Mouse (Mus musculus) Patski (cell line): ENCODE data around the gene Gm10188. TPM values are rescaled to one million over a fixed set of nuclear protein-coding genes. Genes with fewer than 3 reads are reported as not detected.

ENCODE experiments used
- ATAC-seq: fragments of 100-300 bp; one replicate; pipeline ENCODE4 v1.8.0; 2021
- CTCF ChIA-PET: fragments of 350-600 bp; sonication (Branson Sonifier 250); formaldehyde crosslinking; loops from one replicate; lab custom pipeline; 2022; ENCODE audit warnings: inconsistent platforms; lab: Charles Lee
- POLR2A ChIA-PET: fragments of 350-600 bp; sonication (Branson Sonifier 250); formaldehyde crosslinking; loops from one replicate; lab custom pipeline; 2022; ENCODE audit warnings: antibody characterized with exemption, inconsistent platforms; lab: Charles Lee
- DNase-seq: peaks from one replicate; pipeline ENCODE4 v3.0.0-alpha.2; 2011; ENCODE audit warnings: low read depth, low spot score
- H3K27me3 ChIP-seq: fragments of 371-371 bp; one replicate; pipeline ENCODE4 v1.5.1; 2021
- CTCF ChIP-seq: fragments of 100-300 bp; IDR thresholded peaks from one replicate; pipeline ENCODE4 v1.5.1; 2021
- in situ Hi-C: fragments of 300-500 bp; cut with MboI; formaldehyde crosslinking; loops from 3 replicates; pipeline ENCODE4 v1.11.1; 2018; ENCODE audit warnings: low pct_unique_long_range_greater_than_20kb, mixed read lengths
- polyA plus RNA-seq: library from polyadenylated mRNA; unstranded; gene quantifications from one replicate; pipeline ENCODE4 v1.2.3, GENCODE M21; 2021

The Gm10188 gene
- polyA plus RNA-seq, 1 experiment from 2014 or later = 0.22 TPM

DNA sequence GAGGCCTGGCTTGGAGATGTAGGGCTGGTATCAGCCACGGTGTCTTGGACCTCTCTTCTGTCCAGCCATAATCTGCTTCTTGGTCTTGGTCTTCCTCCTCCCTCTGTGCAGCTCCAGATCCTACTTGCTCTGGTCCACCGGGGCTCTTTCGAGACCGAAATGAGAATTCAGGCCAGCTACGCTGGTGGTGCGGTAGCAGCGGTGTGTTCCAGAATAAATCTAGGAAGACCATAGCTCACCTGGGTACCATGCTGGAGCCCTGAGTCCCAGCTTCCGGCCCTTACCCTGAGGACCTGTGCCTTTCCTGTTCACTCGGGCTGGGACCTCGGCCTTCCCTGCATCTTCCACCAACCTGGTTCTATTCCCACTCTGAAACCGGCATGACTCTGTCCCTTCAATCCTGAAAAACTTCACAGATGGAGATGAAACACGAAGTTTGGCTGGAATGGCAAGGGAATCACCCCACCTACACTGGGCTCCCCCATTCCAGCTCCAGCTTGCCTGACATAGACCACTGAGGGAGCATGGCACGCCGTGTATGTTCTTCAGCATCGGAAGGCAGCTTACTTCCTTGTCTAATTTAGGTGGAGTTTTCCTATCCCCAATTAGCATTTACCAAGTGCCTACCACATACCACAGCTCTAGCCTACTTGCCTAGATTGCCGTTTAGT, 31.0 kb downstream of the Gm10188 start:
- POLR2A ChIA-PET = no interaction called here
- no peak for DNase-seq
- in situ Hi-C loops = no loop called here
- ATAC-seq = no peak
- CTCF ChIA-PET = interaction anchor here (1.1 to 2.2 kb wide), 2 partner anchors 12 to 28 kb away, joined by 3 to 9 read pairs; no protein-coding TSS in a partner anchor
- no peak for TF ChIP-seq CTCF
- H3K27me3 ChIP-seq = no peaks in the 10 kb centered on the region

- ATAC-seq = no peak
- ChIA-PET CTCF (interaction anchor here (0.7 to 2.2 kb wide), 2 partner anchors 13 to 158 kb away, joined by 3 to 9 read pairs; no protein-coding TSS in a partner anchor), POLR2A (interaction anchor here (7.4 kb wide), 1 partner anchor 8 kb away, joined by 49 read pairs; no protein-coding TSS in a partner anchor)
- no peak for TF ChIP-seq CTCF
- no peak for DNase-seq
- no peaks in the 10 kb centered on the region for H3K27me3 ChIP-seq
- in situ Hi-C loops = no loop called here
Observed at GRCm38 (mm10) chr1:132197666-132198065, 31.9 kb downstream of the Gm10188 start.

DNA sequence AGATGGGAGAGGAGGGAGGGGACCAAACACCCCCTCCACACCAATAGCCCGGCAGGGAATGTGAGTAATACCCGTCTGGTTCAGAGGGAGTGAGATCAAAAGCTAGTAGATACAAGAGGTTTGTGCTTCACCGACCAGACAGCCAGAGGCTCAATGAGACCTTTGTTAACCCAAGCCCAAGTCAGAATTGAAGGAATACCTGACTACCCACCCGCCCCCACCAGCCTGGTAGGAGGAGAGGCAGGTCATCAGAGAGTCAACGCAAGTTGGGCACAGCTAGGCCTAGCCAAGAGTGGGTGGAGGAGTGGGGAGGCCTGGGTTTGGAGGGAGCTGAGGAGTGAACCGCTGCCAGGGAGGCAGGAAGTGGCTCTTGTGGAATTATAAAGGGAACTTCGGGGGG, 33.2 kb downstream of the Gm10188 start:
- ChIA-PET POLR2A (interaction anchor here (2.8 to 7.4 kb wide), 2 partner anchors 10 to 38 kb away, joined by 8 to 49 read pairs; no protein-coding TSS in a partner anchor), CTCF (interaction anchor here (0.7 to 1.6 kb wide), 6 partner anchors 9 to 121 kb away, joined by 3 to 4 read pairs (median 4); no protein-coding TSS in a partner anchor)
- no peak for TF ChIP-seq CTCF
- DNase-seq (peak; percentile 75), ATAC-seq (peak; percentile 24)
- H3K27me3 ChIP-seq = no peaks in the 10 kb centered on the region
- in situ Hi-C loops = no loop called here

- no peaks in the 10 kb centered on the region for H3K27me3 ChIP-seq
- ChIA-PET POLR2A (interaction anchor here (0.6 to 7.4 kb wide), 7 partner anchors 10 to 120 kb away, joined by 3 to 49 read pairs (median 4); partner anchors contain the start of gene Nuak2), CTCF (interaction anchor here (1.0 to 1.6 kb wide), 4 partner anchors 22 to 122 kb away, joined by 3 to 4 read pairs (median 4); no protein-coding TSS in a partner anchor)
- no peak for TF ChIP-seq CTCF
- in situ Hi-C loops = no loop called here
- ATAC-seq (no peak), DNase-seq (no peak)
Observed at GRCm38 (mm10) chr1:132195681-132196080, 33.9 kb downstream of the Gm10188 start.

DNA sequence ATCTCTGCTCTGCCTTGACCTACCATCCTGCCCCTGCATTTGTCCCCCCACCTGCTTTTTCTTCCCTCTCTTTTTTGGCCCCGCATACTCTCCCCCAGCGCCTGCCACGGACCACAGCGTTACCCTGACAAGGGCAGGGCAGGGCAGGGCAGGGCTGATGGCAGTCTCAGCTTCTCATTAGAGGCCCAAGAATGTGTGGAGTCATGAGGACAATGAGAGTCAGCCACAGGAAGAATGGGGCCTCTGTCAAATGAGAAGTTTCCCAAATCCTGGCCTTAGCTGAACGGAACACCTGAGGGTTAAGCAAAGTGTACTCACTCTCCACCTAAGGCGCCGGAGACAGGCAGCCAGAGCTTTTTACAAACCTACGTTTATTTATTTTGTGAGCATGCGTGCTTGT, 34.5 kb downstream of the Gm10188 start:
- in situ Hi-C loops = no loop called here
- TF ChIP-seq CTCF = no peak
- ChIA-PET POLR2A (interaction anchor here (0.6 to 7.4 kb wide), 7 partner anchors 11 to 120 kb away, joined by 3 to 49 read pairs (median 3); partner anchors contain the start of gene Nuak2), CTCF (interaction anchor here (1.4 to 4.1 kb wide), 2 partner anchors 38 to 118 kb away, joined by 4 to 18 read pairs; no protein-coding TSS in a partner anchor)
- peaks cover under 1% of the 10 kb centered on the region for H3K27me3 ChIP-seq
- no peak for ATAC-seq
- DNase-seq = no peak

DNA sequence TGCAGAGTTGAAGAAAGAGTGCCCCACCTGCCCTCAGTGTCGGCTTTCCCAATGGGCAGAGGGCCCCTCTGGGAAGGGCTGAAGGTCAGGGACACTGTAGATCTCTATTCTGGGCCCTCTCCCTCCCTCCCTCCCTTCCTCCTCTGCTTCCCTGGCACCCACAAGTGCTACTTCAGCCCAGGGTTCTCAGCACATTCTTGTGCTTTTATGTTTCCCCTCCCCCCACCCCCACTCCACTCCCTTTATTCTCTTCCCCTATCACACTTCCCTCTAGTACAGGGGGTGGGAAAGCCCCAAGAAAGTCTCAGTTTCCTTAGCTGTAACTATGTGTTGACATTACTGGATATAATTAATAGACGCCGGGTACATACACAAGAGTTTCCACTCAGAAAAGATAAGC, 34.9 kb downstream of the Gm10188 start:
- TF ChIP-seq CTCF = no peak
- ChIA-PET CTCF (interaction anchor here (1.2 to 4.1 kb wide), 3 partner anchors 35 to 118 kb away, joined by 3 to 18 read pairs (median 4); no protein-coding TSS in a partner anchor), POLR2A (interaction anchor here (0.6 to 7.4 kb wide), 6 partner anchors 12 to 98 kb away, joined by 3 to 49 read pairs (median 4); no protein-coding TSS in a partner anchor)
- ATAC-seq (no peak), DNase-seq (no peak)
- H3K27me3 ChIP-seq = peaks cover 3% of the 10 kb centered on the region
- in situ Hi-C loops = no loop called here

DNA sequence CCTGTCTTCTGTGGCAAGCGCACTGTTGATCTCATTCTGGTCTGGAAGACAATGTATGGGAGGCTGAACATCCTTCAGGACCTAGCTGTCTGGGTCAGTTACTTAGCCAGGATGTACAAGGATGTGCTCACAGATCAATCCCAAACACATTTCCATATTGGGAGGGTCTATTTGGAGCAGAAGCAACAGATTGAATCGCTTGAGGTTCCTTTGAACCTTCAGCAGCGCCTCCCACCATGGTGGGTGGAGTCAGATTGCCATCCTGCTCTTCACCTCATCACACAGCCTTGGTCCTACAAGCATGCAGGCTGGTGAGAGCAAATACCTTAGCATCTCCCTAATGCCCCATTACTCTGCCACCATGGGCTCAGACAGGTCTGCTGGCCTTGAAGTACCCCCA, 35.8 kb downstream of the Gm10188 start:
- POLR2A ChIA-PET = interaction anchor here (0.6 to 7.4 kb wide), 8 partner anchors 12 to 123 kb away, joined by 3 to 49 read pairs (median 3); no protein-coding TSS in a partner anchor
- in situ Hi-C loops = no loop called here
- no peak for ATAC-seq
- peaks cover 3% of the 10 kb centered on the region for H3K27me3 ChIP-seq
- CTCF ChIA-PET = interaction anchor here (1.1 to 4.1 kb wide), 7 partner anchors 13 to 73 kb away, joined by 3 to 19 read pairs (median 3); no protein-coding TSS in a partner anchor
- DNase-seq = no peak
- TF ChIP-seq CTCF = no peak

DNA sequence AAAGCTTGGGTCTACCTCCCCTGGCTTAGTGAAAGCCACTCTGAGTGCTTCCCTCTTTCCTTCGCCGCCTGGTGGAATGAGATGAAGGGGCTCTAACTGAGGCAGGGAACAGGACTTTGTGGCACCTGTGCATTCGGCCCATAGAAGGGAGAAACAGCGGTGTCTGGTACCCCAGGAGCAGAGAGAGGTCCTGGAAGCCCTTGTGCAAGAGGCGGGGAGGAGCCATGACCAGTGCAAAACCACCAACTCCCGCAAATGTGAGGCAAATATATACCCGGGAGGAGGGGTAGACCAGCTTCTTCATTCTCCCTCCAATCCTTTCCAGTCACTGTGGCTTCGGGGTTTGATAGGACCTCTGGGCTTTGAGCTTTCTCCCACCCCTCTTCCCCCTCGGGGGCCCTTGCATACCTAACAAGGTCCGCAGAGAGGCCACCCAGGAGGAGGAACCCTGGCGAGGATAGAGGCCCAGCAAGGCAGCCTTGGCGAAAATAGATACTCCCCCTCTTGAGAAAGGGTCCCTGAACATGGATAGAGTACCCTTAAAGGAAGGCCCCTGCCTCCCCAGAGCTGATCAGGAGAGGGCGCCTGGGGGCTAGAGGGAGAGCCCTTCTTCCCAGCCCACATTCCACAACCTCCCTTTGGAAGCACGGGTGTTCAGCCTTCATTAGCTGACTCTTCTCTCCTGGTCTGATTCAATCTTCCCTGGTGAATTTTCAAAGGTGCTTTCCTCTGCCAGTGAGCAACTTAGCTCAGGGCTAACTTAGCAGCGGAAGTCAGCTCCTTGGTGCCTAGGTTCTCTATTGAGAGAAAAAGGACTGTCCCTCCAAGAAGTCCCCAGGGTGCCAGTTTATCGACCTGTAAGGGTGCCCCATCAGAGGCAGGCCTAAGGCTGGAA, 37.5 kb downstream of the Gm10188 start:
- no peak for TF ChIP-seq CTCF
- ChIA-PET CTCF (interaction anchor here (0.7 to 4.1 kb wide), 14 partner anchors 8 to 163 kb away, joined by 3 to 19 read pairs (median 4); no protein-coding TSS in a partner anchor), POLR2A (interaction anchor here (0.5 to 7.4 kb wide), 10 partner anchors 8 to 125 kb away, joined by 3 to 49 read pairs (median 4); no protein-coding TSS in a partner anchor)
- in situ Hi-C loops = no loop called here
- ATAC-seq (no peak), DNase-seq (no peak)
- peaks cover 3% of the 10 kb centered on the region for H3K27me3 ChIP-seq

DNA sequence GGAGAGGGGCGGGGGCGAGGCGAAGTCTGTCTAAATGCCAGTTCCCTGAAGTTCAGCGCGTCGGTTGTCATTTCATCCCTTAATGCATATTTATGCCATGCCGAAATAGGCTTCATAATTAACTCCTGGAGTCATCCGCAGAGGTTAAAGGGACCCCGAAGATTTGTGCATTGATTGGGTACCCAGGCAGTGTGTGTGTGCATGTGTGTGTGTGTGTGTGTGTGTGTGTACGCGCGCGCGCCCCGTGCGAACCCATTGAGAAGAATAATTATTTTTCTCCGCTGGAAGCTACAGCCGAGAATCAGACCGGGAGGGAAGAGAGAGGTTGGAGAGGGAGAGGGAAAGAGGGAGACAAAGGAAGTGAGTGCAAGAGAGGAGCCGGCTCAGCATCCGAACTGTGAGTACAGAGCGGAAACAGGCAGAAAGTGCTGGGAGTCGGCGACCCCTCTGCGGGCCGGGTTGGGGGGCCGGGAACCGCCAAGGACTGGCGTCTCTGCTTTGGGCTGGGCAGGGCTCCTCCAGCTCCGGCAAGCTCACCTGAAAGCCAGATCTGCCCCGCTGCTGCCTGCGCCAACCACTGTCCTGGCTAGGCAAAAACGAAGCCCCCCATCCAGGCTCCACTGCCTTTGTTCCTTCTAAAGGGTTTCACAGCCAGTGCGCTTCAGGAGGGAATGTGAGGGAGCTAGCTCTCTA, 38.3 kb downstream of the Gm10188 start, which contains the start of the genes Lemd1 and AC124108.1:
TSS of gene Lemd1 (plus strand) at position 339 of the 693 bp plus-strand sequence.
TSS of gene AC124108.1 (plus strand) at position 365 of the 693 bp plus-strand sequence.
- DNase-seq = no peak
- CTCF ChIA-PET = interaction anchor here (0.7 to 4.1 kb wide), 9 partner anchors 14 to 101 kb away, joined by 3 to 19 read pairs (median 5); no protein-coding TSS in a partner anchor

More for the DNA sequence above, 38.3 kb downstream of the Gm10188 start, which contains the start of the genes Lemd1 and AC124108.1:
- peaks cover 3% of the 10 kb centered on the region for H3K27me3 ChIP-seq
- POLR2A ChIA-PET = interaction anchor here (0.6 to 7.4 kb wide), 8 partner anchors 9 to 126 kb away, joined by 3 to 49 read pairs (median 6); no protein-coding TSS in a partner anchor
- ATAC-seq = no peak
- no peak for TF ChIP-seq CTCF
- in situ Hi-C loops = no loop called here
